Mouse (Mus musculus): ENCODE data around the gene Celf3. TPM values are rescaled to one million over a fixed set of nuclear protein-coding genes. Genes with fewer than 3 reads are reported as not detected.

The Celf3 gene
- polyA plus RNA-seq, 1 experiment: not detected

DNA sequence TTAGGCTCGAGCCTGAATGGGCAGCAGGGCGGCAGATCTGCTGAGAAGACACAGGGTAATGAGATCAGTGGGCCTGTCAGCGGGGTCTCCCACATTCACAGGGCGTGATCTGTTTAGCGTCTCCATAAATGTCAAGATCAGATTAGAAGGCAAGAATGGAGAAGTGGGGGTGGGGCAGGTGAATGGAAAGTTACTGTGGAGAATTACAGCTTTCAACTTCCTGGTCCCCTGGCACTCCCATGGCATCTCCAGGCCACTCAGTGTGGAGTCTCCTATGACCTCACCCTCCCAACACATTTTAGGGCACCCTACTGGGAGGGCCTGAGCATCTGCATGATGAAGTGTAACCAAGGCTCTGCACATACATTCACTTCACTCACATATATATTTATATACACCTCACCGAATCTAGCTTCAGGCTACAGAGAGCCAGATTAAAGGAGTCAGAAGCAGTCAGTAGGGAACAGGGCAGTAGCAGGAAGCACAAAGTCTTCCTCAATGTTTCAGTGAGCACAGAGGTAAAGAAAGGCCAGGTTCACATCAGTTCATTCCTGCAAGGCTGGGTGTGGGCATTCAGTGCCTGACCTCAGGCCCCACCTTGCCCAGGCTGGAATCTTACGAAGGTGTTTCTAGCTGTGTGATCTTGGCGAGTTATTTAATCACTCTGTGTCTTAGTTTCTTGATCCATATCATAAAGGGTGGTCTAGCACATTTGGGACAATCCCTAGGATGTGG, 1.6 kb upstream of the Celf3 start:
- peaks cover 50% of the 10 kb centered on the region for H3K27me3 ChIP-seq (ENCODE audit: control insufficient read depth)
- no peak overlapping the region for H3K4me3 ChIP-seq (replicated peaks)
- H3K4me1 ChIP-seq (ENCODE audit: control insufficient read depth): peaks cover 15% of the 10 kb centered on the region
- no peak for TF ChIP-seq TAL1 (IDR thresholded peaks at IDR 0.05; ENCODE audit: low read length)
- no peaks in the 10 kb centered on the region for H3K9me3 ChIP-seq (ENCODE audit: control insufficient read depth, low read length)
- H3K36me3 ChIP-seq (ENCODE audit: control insufficient read depth): no peaks in the 10 kb centered on the region

DNA sequence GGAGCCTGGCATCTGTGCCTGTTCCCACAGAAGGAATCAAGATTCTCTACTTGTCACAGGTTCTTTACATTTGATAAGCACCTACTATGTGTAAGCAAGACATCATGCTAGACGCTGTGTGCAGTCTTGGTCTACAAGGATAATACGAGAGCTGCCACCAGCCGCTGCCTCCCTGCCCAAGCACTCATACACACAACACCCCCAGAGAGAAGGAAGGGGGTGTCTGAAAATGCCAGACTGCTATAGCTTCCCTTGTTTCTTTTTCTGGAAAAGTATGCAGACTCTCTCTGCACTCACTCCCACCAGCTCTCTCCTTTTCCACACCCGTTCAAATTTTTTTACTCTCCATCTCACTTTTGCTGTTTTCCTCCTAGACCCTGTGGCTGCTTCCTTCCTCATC, 651 bp upstream of the Celf3 start:
- Histone ChIP-seq H3K9me3 (ENCODE audit: control insufficient read depth, low read length) (no peaks in the 10 kb centered on the region), H3K4me1 (ENCODE audit: control insufficient read depth) (peaks cover 15% of the 10 kb centered on the region), H3K36me3 (ENCODE audit: control insufficient read depth) (no peaks in the 10 kb centered on the region), H3K27me3 (ENCODE audit: control insufficient read depth) (peaks cover 48% of the 10 kb centered on the region), H3K4me3 (replicated peaks) (no peak overlapping the region)
- no peak for TF ChIP-seq GATA1 (IDR thresholded peaks at IDR 0.05; ENCODE audit: low read length)

DNA sequence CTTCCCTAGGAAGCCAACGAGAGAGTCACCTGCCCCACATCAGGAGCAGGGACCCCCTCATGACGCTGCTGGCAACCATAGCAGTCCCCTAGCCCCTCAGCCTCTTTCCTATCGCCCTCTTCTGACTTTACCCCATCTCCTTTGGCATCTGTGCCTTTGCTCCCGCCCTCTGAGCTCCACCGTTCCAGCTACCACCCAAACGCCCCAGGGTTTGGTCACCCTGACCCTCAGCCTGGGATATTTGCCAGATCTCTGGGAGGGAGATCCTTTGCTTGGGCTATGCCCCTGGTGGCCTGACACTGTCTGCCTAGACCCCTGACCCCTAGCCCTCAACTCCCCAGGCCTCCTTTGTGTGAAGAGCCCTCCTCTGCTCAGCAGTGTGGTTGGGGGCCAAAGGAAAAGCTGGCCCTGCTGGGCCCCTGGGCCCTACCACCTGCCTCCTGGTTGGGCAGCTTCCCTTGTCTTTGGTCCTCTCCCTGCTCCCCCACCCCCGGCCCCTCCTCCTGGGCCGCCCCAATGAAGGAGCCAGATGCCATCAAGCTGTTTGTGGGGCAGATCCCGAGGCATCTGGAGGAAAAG, 585 bp downstream of the Celf3 start:
- Histone ChIP-seq H3K4me3 (replicated peaks) (peak overlapping the region; percentile 21), H3K4me1 (ENCODE audit: control insufficient read depth) (peaks cover 15% of the 10 kb centered on the region), H3K9me3 (ENCODE audit: control insufficient read depth, low read length) (no peaks in the 10 kb centered on the region), H3K27me3 (ENCODE audit: control insufficient read depth) (peaks cover 40% of the 10 kb centered on the region), H3K36me3 (ENCODE audit: control insufficient read depth) (no peaks in the 10 kb centered on the region)
- TF ChIP-seq GATA1 (IDR thresholded peaks at IDR 0.05; ENCODE audit: low read length) (no peak), TAL1 (IDR thresholded peaks at IDR 0.05; ENCODE audit: low read length) (no peak)

DNA sequence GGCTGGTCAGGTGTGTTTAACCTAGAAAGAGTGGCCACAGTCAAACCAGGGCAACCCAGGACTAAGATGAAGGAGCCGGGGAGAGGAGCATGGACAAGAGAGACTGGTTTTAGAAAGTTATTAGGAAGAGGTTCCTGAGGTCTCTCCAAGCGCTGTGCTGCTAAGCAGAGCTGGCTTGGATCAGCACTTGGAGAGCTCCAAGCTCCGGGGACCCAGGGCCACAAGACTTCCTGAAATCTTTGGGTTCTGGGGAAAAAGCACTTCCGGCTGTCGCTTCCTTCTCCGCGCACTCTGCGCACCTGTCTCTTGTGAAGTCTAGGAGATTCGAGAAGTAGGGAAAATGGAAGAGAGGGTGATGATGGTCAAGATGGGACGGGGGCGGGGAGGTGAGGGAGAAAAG, 1.5 kb downstream of the Celf3 start:
- no peak for TF ChIP-seq GATA1 (IDR thresholded peaks at IDR 0.05; ENCODE audit: low read length)
- TF ChIP-seq TAL1 (IDR thresholded peaks at IDR 0.05; ENCODE audit: low read length): no peak
- peaks cover 15% of the 10 kb centered on the region for H3K4me1 ChIP-seq (ENCODE audit: control insufficient read depth)
- no peaks in the 10 kb centered on the region for H3K36me3 ChIP-seq (ENCODE audit: control insufficient read depth)
- H3K4me3 ChIP-seq (replicated peaks): no peak overlapping the region
- H3K27me3 ChIP-seq (ENCODE audit: control insufficient read depth): peaks cover 38% of the 10 kb centered on the region
- H3K9me3 ChIP-seq (ENCODE audit: control insufficient read depth, low read length): no peaks in the 10 kb centered on the region

DNA sequence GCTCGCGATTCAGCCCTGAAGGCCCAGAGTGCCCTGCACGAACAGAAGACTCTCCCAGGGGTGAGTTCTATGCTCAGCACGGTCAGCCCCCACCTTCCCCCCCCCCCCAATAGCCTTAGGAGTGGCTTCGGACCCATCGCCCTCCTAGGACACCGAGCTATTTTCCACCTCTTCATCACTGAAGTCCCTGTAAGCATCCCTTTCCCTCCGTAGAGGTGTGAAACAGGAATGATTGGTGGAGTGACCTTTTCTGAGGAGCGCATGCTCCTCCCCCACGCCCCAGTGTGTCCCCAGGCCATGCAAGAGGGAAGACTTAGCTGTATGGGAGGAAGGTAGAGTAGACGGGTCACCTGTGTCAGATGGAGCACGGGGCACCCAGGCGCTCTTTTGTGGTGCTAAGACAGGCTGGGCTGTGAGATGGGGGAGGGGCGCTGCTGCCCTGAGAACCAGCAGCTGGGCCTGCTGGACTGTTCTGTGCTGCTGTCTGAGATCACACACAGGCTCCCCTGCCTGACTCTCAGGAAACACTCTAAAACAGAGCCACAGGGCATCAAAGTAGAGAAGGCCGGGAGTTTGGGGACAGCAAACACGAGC, 2.3 kb downstream of the Celf3 start, which contains the start of gene Riiad1:
Riiad1 (minus strand) TSS at position 51 of the 594 bp plus-strand sequence.
- Histone ChIP-seq H3K4me1 (ENCODE audit: control insufficient read depth) (peaks cover 15% of the 10 kb centered on the region), H3K27me3 (ENCODE audit: control insufficient read depth) (peaks cover 38% of the 10 kb centered on the region), H3K9me3 (ENCODE audit: control insufficient read depth, low read length) (no peaks in the 10 kb centered on the region), H3K4me3 (replicated peaks) (no peak within 1 kb of the TSS), H3K36me3 (ENCODE audit: control insufficient read depth) (no peaks in the 10 kb centered on the region)
- TF ChIP-seq GATA1 (IDR thresholded peaks at IDR 0.05; ENCODE audit: low read length): no peak
- no peak for TF ChIP-seq TAL1 (IDR thresholded peaks at IDR 0.05; ENCODE audit: low read length)

- TF ChIP-seq GATA1 (IDR thresholded peaks at IDR 0.05; ENCODE audit: low read length) (no peak), TAL1 (IDR thresholded peaks at IDR 0.05; ENCODE audit: low read length) (no peak)
- Histone ChIP-seq H3K9me3 (ENCODE audit: control insufficient read depth, low read length) (no peaks in the 10 kb centered on the region), H3K27me3 (ENCODE audit: control insufficient read depth) (peaks cover 38% of the 10 kb centered on the region), H3K4me1 (ENCODE audit: control insufficient read depth) (peaks cover 15% of the 10 kb centered on the region), H3K36me3 (ENCODE audit: control insufficient read depth) (no peaks in the 10 kb centered on the region), H3K4me3 (replicated peaks) (no peak overlapping the region)
Observed at GRCm38 (mm10) chr3:94481429-94481828, 3.3 kb downstream of the Celf3 start.

DNA sequence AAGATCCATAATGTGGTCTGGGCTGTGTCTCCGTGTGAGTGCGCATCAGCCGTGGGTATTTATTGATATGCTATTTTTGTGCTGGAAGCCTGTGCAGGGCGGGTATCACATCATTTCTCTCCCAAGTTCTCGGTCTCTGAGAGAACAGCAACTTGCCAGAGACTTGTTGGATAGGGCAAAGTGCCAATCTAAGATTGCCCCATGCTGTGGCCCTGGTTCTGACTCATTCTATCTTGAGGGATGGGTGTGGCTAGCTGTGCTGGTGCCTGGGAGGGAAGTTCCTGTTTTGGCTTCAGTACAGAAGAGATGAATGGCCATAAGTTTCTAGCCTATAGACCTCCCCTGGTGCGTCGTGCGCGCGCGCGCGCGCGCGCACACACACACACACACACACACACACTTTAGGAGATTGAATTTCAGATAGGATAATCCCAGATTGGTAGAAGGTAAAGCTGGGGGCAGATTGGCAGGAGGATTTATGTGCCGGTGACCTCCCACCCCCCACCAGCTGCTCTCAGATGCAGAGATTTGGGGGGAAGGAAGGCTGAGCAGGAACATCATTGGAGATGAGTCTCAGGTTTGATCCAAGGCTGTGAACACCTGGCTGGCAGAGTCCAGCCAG, 4.8 kb downstream of the Celf3 start:
- Histone ChIP-seq H3K36me3 (ENCODE audit: control insufficient read depth) (no peaks in the 10 kb centered on the region), H3K9me3 (ENCODE audit: control insufficient read depth, low read length) (no peaks in the 10 kb centered on the region), H3K4me1 (ENCODE audit: control insufficient read depth) (peaks cover 9% of the 10 kb centered on the region), H3K27me3 (ENCODE audit: control insufficient read depth) (peaks cover 35% of the 10 kb centered on the region), H3K4me3 (replicated peaks) (no peak overlapping the region)
- TF ChIP-seq GATA1 (IDR thresholded peaks at IDR 0.05; ENCODE audit: low read length): no peak
- TF ChIP-seq TAL1 (IDR thresholded peaks at IDR 0.05; ENCODE audit: low read length): no peak

DNA sequence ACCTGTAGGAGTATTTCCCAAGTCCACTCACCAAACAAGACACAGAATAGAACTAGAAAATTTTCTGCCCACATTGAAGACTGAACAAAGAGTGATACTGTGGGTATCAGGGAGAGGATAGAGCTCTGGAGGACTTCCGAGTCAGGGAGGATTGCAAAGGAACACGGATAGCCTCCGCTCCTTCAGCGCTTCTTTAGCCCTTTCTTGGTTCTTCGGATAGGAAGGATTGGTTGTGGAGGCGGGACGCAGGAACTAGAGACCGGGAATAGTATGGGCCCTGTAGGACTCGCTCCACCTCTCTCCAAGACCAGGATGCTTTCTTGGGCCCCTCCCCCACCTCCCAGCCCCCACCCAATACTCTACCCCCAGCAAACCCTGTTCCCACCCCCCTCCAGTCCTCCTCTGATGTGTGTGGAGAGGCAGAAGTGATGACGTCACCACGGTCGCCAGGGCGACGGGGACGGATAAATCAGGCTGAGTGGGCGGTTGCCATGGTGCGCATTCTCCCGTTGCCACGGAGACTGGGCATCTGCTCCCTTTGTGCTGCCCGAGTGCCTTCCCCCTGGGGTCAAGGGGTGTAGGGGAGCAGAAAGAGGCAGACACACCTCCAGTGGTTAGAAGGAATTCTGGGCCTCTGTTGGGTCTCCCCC, 5.8 kb downstream of the Celf3 start:
- peaks cover 29% of the 10 kb centered on the region for H3K27me3 ChIP-seq (ENCODE audit: control insufficient read depth)
- H3K4me3 ChIP-seq (replicated peaks): no peak overlapping the region
- H3K4me1 ChIP-seq (ENCODE audit: control insufficient read depth): no peaks in the 10 kb centered on the region; the same call in none of the 2 replicates
- H3K36me3 ChIP-seq (ENCODE audit: control insufficient read depth): no peaks in the 10 kb centered on the region
- H3K9me3 ChIP-seq (ENCODE audit: control insufficient read depth, low read length): no peaks in the 10 kb centered on the region
- TF ChIP-seq GATA1 (IDR thresholded peaks at IDR 0.05; ENCODE audit: low read length): no peak
- no peak for TF ChIP-seq TAL1 (IDR thresholded peaks at IDR 0.05; ENCODE audit: low read length)

GRCm38 (mm10) chr3:94485922-94486321, 7.8 kb downstream of the Celf3 start:
- no peaks in the 10 kb centered on the region for H3K9me3 ChIP-seq (ENCODE audit: control insufficient read depth, low read length)
- H3K4me1 ChIP-seq (ENCODE audit: control insufficient read depth): no peaks in the 10 kb centered on the region; the same call in 1 of the 2 replicates
- peaks cover 9% of the 10 kb centered on the region for H3K27me3 ChIP-seq (ENCODE audit: control insufficient read depth)
- TF ChIP-seq GATA1 (IDR thresholded peaks at IDR 0.05; ENCODE audit: low read length) (no peak), TAL1 (IDR thresholded peaks at IDR 0.05; ENCODE audit: low read length) (no peak)
- H3K4me3 ChIP-seq (replicated peaks): no peak overlapping the region
- no peaks in the 10 kb centered on the region for H3K36me3 ChIP-seq (ENCODE audit: control insufficient read depth)
